Mouse (Mus musculus) gastrocnemius, adult 8-10 months (tissue): ENCODE measurements around the gene Col4a1. TPM values are rescaled to one million over a fixed set of nuclear protein-coding genes. Genes with fewer than 3 reads are reported as not detected.
A peak's percentile ranks its signal among the peaks of the same experiment; 100 is the strongest.

Source experiments
- DNase-seq, 2 experiments: peaks; one replicate each; pipeline ENCODE4 v3.0.0; 2022; ENCODE audit warnings: low spot score in 2 of 2
- total RNA-seq, 4 experiments: library from RNA; stranded (reverse); gene quantifications; 2 replicates each; pipeline ENCODE4 v1.2.4; 2022

Col4a1 gene
- total RNA-seq, 4 experiments from 2014 or later = 27.4 to 61.7 (median 46.3) TPM

- peak; percentile 36 to 42 for DNase-seq
These were observed 18.9 kb upstream of the Col4a1 start for GRCm38 (mm10) chr8:11331561-11331960.

- no peak for DNase-seq
These were observed 15.2 kb upstream of the Col4a1 start for GRCm38 (mm10) chr8:11327722-11328417.

GRCm38 (mm10) chr8:11327298-11327697 lies 14.7 kb upstream of the Col4a1 start:
- no peak for DNase-seq

DNA sequence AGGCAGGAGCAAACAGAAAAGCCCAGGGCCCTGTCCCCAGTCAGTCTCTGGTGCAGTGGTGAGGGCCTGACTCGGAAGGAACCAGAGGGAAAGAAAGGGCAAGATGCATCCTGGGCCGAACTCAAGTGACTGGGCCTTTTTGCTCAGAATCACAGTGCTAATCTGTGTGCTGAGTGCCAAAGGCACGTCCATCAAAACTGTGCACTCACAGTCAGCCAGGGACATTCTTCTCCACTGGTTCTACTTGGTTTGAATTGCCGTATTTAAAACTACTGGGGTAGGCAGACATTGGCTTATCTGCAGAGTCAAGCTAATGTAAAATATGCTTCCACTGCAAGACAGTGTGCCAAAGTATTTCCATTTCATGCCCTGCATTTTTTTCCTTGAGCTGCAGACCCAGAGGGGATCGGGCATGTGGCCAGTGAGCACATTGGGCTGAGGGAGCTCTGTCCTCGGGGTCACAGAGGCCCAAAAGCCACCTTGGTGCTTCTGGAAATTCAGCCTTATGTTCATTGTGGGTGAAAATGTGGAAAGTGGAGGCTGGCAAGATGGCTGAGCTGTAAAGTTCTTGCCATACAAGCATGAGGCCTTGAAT lies 12.3 kb upstream of the Col4a1 start:
- no peak for DNase-seq

DNA sequence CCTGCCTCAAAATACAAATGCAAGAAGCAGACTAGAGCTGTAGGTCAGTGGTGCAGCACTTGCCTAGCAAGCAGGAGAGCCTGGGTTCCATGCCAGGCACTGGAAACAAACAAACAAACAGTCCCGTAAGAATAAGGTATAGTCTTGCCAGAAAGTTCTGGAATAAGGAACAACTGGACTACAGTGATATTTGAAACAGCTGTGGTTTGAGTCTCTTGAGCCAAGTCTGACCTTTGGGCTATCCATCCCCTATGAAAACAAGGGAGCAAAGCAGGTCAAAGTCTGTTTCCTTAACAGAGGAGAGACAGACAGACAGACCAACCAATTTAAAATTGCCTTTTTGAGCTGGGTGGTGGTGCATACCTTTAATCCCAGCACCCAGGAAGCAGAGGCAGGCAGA lies 11.1 kb upstream of the Col4a1 start:
- DNase-seq = no peak

- DNase-seq = no peak
These were observed 10.3 kb upstream of the Col4a1 start for GRCm38 (mm10) chr8:11322724-11323585.

- no peak for DNase-seq
These were observed 9.2 kb upstream of the Col4a1 start for GRCm38 (mm10) chr8:11321841-11322240.

- no peak for DNase-seq
These were observed 6.8 kb upstream of the Col4a1 start for GRCm38 (mm10) chr8:11319405-11319804.

DNA sequence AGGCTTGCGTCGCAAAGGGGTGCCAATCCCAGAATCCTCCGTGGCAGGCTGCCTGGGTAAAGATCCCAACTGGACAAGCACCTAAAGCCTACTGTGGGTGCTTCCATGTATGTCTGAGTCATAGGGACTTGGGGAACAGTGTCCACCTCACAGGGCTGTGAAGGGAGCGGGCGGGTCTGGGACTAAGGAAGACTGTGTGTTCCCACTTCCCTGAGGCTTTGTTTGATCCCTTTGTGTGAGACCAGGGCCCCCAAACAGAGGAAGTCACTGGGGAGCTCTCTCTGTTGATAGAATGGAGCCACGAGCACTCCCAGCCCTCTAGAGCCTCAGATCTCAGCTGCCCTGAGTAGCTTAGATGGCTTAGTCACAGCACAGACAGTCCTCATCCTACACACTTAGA lies 3.5 kb upstream of the Col4a1 start:
- DNase-seq = no peak

DNA sequence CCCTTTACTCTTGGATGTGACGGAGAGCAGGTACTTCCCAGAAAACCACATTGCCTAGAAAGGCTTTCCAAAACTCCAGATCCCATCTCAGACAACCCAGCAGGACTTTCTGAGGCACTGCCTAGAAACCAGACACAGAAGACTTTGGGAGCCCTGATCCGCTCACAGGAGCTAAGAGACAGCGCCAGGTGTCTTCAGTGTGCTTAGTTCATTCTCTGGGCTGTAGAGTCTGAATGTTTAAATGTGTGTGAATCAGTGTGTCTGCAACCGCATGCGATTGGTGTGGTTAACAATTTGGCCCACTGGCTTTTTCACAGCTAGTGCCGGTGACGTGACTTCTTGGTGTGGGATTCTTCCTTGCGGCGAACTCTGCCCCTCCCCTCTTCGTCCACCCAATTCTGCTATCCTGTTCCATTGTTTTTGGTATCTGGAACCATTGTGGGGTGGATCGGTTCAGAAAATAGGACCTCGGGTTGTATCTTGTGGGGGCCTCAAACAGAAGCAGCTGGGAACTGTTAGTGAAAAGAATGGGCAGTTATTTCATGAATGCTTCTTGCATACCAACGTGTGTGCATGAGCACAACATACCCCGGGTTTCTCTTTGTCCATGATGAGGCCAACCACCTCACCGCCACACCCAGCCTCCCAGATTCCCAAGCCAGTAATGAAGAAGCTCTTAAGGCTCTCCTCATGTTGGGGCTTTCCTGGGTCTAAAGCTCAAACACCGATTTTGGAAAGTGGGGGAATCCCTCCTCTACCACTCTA lies 2.7 kb upstream of the Col4a1 start:
- no peak for DNase-seq

GRCm38 (mm10) chr8:11314613-11315012 lies 2.0 kb upstream of the Col4a1 start:
- DNase-seq = no peak

DNA sequence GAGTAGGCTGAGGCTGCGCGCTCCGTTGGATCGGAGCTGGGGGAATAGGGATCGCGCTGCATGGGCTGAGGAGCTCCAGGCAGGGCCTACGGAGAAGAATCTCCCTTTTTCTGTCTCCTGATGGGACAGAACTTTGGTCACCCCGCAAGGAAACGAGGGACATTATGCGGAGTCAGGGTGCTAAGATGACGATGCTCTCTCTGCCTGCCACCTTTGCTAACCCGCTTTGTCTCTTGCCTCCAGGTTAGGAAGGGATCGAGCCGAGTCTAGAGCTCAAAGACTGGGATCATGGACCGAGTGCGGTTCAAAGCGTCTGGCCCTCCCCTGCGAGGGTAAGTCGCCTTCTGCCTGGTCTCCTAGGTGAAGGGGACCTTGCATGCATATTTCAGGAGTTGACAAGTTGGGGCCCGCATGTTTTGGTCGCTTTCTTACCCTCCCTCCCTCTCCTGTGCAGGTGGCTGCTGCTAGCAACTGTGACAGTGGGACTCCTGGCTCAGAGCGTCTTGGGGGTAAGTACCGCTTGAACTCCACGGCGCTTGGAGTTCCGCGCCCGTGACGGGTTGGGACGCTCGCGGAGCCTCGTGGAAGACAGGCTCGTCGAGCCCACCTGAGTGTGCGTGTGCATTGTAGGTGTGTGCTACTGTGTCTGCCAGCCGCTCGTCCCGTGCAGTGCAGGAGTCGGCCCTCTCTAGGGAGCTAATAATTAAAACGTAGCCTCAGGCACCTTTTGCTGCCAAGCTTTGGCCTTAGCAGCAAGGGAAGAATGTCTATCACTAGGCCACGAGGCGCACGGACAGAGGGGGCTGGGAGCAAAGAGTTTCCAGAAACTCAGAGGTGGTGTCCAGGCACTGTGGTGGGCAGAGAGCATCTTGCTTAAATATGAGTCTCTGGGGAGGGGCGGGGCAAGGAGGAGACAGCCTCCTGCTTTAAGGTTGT lies 818 bp upstream of the Col4a1 start:
- DNase-seq = no peak

- peak; percentile 36 to 64 for DNase-seq
These were observed 811 bp downstream of the Col4a1 start for GRCm38 (mm10) chr8:11311681-11312348.

GRCm38 (mm10) chr8:11310049-11310448 lies 2.6 kb downstream of the Col4a1 start:
- no peak for DNase-seq

- DNase-seq = no peak
These were observed 3.4 kb downstream of the Col4a1 start for GRCm38 (mm10) chr8:11309226-11309625.

DNA sequence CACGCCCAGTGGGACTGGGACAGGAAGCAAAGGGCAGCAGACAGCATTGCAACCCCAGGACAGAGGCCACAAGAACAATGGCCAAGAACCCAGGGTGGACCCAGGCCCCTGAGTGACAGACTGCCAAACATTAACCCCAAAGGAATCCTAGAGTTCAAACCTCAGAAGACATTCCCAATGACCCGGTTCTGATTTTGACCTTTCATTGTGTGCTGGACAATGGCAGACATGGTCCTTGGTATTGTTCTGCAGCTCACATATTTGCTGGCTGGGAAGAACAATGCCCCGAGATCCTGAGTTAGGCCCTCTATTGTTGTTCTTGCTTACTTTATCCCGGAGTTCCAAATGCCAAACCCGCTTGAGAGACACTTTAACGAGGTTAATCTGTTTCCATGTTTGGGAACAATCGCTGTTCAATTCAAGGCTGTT lies 4.0 kb downstream of the Col4a1 start:
- DNase-seq = no peak

- no peak for DNase-seq
These were observed 5.2 kb downstream of the Col4a1 start for GRCm38 (mm10) chr8:11307451-11307850.

DNA sequence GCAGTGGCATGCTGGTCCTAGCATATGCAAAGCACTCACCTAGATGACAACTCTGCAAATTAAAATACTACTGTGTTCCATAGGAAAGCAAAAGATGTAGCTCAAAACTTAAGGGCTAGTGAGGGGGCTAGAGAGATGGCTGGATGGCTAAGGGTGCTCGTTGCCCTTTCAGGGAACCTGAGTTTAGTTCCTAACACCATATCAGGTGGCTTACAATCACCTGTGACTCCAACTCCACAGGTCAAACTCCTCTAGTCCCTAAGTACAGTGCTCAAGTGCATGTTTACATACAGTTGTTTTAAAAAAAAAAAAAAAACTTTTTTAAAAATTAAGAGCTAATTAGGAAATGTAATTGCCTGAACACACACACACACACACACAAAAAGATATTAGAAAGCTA lies 7.1 kb downstream of the Col4a1 start:
- DNase-seq = no peak

- no peak for DNase-seq
These were observed 8.5 kb downstream of the Col4a1 start for GRCm38 (mm10) chr8:11304027-11304601.
